Mouse (Mus musculus) lung, postnatal 0 days (tissue): ENCODE measurements around the gene Pilrb1.
"Not testable (repeated sequence)": the region's sequence is repeated elsewhere in the genome, so short reads cannot be mapped to it uniquely, and the experiment has no call there.

Experiments
- CTCF ChIP-seq: IDR thresholded peaks from 2 replicates; pipeline ENCODE4 v1.5.1; 2016; ENCODE audit warnings: antibody characterized with exemption, mild to moderate bottlenecking
- EP300 ChIP-seq: IDR thresholded peaks from 2 replicates; pipeline ENCODE4 v1.6.1; 2016; ENCODE audit warnings: antibody characterized with exemption, mild to moderate bottlenecking, control low read depth

DNA sequence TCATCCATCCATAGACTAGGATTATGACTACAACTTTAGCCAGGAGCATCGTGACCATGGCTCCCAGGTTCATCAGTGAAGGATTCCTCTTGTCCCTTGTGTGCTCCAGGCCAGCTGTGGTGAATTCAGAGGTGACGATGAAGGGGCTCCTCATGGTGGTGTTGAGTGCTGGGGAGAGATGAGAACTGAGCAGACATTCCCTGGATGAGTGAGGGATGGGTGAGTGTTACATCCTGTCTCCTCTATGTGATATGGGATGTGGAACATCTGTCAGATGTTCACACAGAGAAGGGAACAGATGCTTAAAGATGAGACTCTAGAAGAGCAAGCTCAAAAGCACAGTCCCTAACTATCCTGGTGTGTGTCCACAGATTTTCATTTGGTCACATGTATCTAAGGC lies 10.7 kb upstream of the Pilrb1 start:
- TF ChIP-seq EP300, CTCF: not testable (repeated sequence)
